Mouse (Mus musculus) heart, postnatal 0 days (tissue): ENCODE measurements around the gene Csf1.

Source experiments
- CTCF ChIP-seq: IDR thresholded peaks from 2 replicates; pipeline ENCODE4 v1.5.1; 2016; ENCODE audit warnings: antibody characterized with exemption, control low read depth, low read depth
- EP300 ChIP-seq: IDR thresholded peaks from 2 replicates; pipeline ENCODE4 v1.6.1; 2016; ENCODE audit warnings: antibody characterized with exemption, low read depth

DNA sequence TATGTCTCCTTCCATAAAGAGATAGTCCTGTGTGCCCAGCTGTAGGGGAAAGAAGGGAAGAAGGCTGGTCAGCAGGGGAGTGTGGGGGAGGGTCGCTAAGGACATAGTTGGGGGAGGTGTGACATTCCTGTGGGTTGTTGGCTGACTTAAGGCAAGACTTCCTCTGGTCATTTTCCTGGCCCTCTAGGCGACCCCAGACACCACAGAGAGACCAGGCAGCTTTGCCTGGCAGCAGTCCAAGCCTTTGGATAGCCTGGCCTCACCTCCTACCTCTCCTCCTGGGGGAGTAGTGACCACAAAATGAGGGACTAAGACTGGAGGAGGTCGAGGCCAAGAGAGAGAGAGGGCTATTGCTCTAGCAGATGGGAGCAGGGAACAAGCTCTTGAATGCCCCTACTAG, 17.2 kb downstream of the Csf1 start:
- no peak for TF ChIP-seq CTCF
- TF ChIP-seq EP300: no peak
